Mouse (Mus musculus) NIH3T3 (cell line): ENCODE measurements around the gene Casp2.

Experiments
- DNase-seq: peaks from one replicate; pipeline ENCODE4 v3.0.0-alpha.2; 2012; ENCODE audit warnings: low read depth

The Casp2 gene

DNA sequence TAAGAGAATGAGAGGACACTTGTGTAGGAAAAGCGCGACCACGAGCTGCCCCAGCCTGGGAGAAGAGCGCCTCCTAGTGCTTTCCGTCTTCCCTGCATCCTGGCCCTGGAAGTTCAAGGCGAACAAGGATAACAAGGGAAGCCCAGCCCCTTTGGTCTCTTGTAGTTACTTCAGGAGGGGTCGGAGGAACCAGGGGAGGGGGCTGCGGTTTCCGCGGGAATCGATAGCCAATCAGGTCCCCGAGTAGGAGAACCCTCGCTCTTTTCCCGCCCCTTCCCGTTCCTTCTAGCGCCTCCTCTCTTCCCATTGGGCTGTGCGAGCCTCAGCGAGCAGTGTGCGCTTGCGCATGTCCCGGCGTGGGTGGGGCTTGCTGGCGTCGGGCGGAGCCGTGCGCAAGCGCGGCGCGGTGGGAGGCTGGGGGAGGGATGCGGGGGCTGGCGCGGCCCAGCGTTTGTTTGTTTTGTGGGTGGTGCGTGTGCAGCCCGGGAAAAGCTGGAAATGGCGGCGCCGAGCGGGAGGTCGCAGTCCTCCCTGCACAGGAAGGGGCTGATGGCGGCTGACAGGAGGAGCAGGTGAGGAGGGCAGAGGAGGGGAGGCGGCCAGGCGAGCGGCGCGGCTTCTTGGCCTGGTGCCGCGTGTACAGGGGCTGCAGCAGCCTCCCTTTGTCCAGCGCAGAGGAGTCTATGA is at the start of gene Casp2:
Gene Casp2 (plus strand): TSS at position 360 of the 687 bp plus-strand sequence.
- DNase-seq, result peak; percentile 100

DNA sequence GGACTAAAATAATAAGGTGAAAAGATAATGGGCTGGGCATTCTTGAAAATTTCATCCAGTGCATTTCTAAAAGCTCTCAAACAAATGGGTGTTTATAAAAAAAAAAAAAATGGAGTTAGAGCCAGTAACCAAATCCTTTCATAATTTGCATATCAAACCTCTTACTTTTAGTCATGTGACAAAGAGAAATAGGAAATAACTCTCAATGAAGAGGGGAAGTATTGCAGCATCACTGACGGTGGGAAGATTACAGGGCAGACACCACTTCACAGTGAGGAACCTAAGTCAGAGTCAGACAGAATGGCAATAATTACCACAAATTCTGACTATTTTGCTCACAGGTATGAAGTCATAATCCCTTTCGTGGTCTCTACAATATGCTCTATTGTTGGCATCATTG is 49.8 kb upstream of the Casp2 start, which contains the start of gene Tas2r144:
Gene Tas2r144 (plus strand): TSS at position 301 of the 400 bp plus-strand sequence.
- DNase-seq, result no peak

DNA sequence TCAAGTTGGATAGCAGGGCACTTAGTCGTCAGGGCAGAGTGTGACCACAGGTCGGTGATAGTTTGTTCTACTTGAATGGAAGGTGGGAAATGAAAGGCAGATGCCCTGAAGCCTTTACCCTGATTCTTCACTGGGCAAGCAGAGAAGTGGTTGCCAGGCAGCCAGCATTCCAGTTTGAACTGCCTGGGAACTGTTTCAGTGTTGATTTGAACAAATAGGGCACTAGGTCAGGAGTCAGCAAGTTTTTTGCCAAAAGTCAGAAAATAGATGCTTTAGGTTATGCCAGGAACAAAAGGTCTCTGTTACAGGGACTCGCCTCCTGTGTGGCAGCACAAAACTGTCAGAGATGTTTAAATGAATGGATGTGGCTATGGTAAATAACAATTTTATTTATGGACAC is 42.5 kb upstream of the Casp2 start:
- DNase-seq, result peak; percentile 21

DNA sequence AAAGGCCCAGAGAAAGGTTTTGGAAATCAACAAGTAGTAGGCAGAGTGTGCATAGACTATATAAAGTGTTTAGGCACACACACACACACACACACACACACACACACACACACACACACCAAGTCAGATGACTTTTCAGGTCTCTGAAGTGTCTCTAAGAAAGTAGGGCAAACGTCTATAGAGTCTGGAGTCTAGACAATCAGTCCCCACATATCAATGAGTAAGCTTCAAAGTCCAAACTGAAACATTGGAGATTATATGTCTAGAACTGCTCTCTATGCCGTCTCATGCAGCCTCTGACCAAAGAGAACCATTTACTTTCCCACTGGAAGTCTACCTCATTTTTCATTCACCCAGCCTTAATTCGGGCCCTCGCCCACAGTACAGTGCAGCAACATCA is 39.7 kb upstream of the Casp2 start:
- no peak for DNase-seq

DNA sequence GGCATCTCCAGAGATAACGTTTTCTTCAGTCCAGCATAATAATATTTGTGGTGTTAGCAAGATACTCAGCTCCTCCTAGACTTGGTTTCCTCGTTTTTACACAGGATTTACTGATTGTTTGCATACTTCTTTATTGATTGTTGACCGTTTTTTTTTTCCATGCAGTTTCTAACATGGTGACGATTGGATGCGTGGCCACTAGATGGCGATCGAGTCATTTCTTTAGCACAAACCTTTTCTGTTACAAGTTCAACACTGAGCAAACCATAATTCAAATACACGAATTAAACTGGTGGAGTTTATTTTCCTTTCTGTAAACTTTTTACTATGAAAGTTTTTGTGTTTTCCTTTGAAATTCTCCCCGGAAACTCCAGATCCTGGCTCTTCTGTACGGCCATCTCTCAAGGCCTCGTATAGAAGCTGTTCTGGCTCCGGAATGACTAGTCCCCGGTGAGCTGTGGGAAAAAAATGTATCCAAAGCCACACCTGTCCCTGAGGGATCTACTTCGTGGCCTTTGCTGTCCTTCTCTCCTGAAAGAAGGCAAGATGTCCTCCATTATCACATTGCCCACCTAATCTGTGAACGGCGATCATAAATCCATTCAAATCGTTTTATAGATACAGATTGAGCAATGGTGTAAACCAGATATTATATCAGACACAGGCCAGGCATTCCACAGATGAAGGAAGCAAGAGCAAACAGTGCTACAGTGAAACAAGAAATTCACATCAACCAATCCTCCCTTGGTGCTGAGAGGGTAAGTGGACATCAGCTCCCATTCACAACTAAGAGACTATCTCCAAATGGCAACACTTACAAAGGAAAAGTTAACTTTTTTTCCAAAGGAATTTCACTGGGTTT is 37.3 kb upstream of the Casp2 start:
- peak; percentile 92 for DNase-seq

DNA sequence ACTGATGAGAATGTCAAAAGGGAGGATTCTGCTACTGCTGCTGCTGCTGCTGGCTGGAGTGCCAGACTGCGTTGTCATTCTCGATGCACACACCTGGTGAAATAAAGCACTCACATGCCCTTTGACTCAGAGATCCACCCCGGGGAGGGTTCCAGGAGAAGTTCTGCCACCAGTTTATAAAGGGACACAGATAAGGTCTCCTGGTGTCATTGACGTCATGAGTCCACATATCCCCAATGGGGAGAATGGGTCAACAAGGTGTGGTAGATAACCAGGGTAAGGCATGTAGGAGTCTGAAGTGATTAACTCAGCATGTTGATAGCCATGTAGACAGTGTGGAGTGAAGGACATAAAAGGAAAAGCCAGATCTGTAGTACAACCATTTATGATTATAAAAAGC is 35.2 kb upstream of the Casp2 start:
- DNase-seq, result no peak

DNA sequence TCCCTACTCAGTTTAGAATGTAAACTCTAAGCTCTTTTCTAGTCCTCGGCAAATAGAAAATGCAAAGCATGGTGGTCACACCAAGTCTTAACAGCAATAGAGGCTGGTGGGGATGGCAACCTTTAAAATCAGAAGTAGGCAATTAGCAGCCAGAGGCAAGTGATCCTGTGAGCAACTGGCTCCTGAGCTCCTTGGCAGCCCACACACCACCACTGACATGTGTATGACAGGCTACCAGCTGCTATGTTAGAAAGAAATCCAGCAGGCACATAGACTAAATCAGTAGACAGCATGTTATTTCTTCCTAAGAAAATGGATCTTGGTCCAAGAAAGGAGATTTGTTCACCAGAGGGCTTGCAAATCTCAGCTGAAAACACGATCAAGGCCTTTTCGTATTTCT is 33.6 kb upstream of the Casp2 start:
- no peak for DNase-seq

DNA sequence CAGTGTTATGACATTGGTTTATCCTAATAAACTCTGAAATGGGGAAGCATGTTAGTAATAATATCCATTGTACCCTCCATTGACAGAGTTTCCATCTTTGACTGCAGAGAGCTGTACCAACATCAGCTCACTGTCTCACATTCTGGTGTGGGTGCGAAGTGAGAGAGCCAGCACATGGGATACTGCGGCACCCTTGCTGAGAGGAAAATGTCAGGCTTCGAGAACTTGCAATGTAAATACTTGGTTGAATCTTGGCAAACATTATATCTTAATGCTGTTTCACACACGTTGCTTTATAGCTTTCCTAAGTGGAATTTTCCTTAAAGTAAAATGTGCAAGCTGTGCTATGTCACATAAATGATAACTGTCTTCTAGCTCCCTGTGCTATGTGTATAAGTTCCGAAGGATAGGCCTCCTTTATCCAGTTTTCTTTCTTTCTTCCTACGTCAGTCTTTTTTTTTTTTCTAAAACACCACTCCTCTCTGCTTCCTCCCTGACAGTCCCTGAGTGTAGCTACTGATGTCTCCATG is 27.4 kb upstream of the Casp2 start:
- DNase-seq, result no peak

DNA sequence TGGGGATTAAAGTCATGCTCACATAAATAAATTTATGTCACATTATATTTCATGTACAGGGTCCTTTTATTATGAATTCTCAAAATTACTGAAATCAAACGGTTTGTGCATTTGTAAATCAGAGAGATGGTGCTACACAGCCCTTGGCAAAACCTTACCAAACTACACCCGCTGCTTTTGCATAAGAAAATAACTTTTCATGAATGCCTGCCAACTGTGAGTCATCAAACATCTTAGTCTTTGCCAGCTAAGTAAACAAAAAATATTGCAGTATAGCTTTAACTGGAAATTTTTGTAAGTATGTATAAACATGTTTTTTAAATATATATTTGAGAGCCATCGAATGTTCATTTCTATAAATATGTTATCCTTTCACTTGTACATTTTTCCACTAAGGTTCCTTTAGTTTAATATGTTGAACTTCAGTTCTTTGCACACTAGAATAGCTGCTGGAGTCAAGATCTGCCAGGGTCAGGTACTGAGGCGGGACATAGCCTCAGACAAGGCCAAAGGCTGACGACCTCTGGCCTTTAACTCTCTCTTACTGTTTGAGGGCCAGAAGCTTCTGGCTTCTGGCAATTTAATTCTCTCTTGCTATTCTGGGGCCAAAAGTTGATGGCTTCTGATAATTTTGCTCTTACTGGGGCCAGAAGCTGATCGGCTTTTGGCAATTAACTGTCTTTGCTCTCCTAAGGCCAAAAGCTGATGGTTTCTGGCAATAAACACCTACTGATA is 23.3 kb upstream of the Casp2 start:
- DNase-seq, result peak; percentile 95

DNA sequence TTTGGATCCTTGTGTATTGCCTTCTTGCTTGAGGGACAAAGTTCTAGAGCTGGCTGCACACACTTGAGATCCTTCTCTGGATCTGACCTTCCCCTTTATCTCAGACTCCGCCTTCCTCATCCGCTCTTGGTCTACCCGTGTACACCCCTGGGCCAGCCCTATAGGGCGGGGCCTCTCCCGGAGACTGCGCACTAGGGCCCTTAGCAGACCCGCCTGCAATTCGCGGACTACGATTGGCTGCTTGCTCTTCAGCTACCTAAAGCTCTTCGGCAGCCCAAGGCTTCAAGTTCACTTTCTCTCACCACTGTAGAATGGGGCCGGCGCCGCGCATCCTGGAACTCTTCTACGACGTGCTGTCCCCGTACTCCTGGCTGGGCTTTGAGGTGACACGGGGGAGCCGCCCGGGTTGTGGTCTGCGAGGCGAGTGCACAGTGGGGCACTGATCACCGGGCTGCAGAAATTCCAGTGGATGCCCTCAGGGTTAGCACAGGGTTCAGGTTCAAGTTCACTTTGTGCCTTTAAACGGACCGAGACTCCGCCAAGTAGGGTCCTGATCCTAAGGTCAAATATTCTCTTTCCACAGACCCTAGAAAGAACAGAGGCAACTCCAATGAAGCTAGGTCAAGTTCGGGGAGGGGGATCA is 19.0 kb upstream of the Casp2 start, which contains the start of gene Gstk1:
Gene Gstk1 (plus strand): TSS at position 225 of the 643 bp plus-strand sequence.
- no peak for DNase-seq

DNA sequence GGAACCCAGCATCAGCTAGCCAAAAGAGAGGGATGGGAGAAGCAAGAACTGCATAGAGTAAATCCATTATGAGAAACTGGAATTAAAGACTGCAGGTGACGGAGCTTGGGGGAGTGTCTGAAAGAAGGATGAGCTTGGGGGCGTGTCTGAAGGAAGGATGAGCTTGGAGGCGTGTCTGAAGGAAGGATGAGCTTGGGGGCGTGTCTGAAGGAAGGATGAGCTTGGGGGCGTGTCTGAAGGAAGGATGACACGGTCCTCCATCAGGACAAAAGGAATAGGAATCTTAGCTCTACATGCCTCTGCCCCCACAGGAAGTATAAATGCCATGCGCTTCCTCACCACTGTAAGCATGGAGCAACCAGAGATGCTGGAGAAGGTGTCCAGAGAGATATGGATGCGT is 17.6 kb upstream of the Casp2 start:
- DNase-seq, result no peak

DNA sequence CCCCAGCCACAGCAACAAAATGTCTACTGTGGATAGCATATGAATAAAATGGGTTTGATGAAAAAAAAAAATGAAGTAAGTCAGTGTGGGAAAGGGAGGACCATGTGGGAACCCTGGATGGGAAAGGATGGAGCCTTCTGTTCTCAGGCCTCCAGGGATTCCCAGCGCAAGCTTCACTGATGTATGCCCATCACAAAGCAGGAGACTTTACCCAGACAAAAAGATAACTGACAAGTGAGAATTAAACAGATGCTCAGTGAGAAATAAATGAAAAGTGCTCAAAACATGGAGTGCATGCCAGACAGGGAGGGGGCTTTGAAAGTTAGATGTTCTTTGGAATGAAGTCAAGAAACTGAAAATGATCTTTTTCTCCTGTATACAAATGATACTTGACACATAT is 16.8 kb upstream of the Casp2 start:
- DNase-seq, result no peak

DNA sequence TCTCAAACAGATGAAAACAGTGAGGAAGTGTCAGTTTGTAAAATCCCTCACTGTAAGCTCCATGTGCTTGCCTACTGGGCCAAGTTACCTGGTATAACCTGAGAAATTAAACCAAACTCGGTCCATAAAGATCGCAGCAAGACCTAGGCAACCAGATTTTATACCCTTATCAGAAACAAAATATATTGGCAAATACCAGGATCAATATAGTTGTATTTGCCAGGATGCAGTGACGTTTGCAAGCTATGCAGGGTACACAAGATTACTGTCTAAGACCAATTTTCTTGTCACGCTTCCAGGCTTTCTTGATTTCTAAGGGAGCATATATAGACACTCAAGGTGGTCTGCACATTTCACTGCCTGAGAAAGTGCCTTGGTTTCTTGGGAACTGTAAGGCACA is 13.0 kb upstream of the Casp2 start:
- no peak for DNase-seq

DNA sequence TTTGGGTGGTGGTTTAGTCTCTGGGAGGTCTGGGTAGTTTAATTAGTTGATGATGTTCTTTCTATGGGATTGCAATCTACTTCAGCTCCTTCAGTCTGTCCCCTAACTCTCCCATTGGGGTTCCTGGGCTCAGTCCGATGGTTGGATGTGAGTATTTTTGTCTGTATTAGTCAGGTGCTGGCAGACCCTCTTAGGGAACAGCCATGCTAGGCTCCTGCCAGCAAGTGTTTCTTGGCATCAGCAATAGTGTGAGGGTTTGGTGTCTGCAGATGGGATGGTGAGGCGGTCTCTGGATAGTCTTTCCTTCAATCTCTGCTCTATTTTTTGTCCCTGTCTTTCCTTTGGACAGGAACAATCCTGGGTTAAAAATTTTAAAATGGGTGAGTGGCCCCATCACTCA is 11.7 kb upstream of the Casp2 start:
- DNase-seq, result no peak

DNA sequence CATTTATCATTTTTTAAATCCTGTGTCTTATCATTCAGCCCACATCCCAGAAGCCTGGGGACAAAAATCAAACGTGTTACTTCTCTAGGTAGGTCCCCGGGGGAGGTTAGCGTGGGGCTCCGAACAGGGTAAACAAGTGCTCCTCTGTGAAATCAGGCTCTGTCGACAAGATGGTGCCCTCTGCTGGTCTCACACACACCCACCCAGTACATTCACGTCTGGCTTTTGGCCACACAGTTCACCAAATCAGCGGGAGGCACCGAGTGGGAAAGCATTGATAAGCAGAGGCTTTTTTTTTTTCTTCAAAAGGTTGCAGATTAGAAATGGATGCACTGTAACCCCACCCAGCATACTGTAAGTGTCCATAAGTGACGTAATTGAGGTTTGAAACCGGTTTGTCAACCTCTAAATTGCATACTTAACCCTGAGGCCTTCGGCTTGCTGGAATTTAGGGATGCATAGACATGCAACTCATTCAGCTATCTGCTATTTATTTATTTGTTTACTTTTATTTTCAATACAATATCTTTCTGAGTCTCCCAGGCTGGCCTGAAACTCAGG is 7.4 kb upstream of the Casp2 start:
- DNase-seq, result peak; percentile 73

DNA sequence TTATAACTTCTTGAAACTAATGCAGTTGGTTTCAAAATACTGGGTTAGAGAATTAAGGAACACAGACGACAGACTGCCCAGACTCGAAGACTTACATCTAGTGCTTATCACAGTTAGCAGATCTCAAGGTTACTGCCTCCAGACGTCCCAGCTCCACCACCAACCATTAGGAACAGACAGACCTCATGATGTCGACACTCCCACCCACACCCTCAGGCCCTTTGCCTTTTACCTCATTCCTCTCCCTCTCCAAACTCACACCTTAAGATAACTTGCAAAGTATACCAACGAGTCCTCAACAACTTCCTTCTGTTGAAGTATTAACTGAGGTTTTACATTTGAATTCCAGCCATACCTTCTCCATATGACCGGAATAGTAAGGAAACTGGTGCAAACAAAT is 4.4 kb upstream of the Casp2 start:
- no peak for DNase-seq

DNA sequence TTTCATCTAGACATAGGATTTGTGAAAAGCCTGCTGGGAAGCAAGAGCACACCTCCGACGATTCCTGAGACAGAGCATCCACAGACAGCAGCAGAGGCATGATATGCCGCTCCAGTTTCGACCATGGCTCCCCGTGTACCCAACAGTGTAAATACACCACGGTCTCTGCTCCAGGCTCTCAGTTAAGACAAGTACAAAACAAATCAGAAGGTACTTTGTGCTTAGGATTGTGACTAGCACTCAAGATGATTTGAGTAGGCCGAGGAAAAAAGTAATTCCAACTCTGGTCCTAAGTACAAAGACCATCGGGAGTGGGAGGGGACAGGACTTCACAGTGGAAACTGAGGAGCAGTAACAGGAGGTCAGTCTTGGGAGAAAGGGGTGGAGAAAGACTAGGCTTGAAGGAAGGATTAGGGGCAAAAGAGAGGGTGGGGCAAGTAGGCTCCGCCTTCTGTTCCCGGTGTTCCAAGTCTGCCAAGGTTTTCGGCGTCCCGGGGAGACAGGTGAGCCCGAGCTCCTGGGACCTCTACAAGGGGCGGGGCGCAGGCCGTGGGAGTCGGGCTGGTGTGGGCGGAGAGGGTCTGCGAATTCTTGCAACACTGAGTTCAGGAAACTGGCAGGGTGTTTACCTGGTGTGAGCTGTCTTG is 3.1 kb upstream of the Casp2 start, which contains the start of gene Tmem139:
Gene Tmem139 (plus strand): TSS at position 447 of the 647 bp plus-strand sequence.
- no peak for DNase-seq

DNA sequence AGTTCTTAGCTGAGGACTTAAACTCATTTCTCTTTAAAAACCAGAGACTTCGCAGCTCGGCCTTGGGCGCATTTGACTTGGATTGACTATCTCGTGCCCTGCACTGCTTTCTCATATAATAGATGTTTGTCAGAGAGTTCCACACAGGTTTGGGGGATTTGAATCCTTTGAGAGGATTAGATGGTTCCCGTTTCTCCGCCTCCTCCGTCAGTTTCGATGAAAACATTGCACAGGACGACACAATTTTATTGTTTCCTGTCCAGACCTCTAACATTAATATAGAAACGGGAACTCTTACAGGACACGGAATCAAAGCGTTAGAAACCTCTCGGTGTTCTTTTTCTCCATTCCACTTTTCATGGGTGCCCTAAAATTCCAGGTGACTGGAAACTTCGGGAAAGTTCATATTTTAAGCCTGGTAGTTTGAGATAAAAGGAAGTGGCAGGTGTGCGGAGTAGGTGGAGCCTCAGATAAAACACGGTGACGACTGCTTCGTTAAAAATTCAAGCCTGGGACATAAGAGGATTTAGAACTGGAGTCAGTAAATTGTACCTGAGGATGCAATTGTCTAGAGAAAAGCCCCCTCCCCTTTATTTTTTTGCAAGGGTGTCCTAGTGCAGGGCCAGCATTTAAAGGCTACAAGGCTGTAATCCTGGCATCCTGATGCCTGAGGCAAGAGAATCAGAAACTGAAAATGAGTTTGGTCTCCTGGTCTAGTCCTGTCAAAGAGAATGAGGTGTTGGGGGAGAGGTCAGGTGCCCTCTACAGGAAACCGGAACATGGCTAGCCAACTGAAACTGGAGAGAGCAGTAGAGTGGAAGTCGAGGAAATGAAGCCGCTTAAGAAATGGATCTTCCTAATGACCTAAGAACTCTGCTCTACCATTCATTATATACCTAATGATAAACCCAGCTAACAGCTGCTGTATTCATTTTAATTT is 876 bp downstream of the Casp2 start:
- peak; percentile 11 for DNase-seq

DNA sequence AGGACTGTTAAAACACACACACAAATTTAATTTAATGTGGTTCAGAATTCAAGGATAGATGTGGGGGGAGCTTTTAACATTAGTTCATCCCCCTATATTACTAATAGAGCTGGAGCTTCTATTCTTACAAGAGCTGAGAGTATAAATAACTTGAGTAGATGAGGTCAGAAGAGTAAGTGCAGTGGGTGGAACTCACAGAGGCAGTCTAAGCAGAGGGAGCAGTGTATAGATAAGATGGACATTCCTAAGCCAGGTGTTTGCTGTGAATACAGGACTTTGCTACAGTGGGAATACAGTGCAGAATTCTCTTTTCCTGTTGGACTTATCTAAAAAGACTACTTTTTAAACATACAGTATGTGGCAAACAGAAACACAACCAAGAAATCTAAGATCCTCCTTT is 6.0 kb downstream of the Casp2 start:
- no peak for DNase-seq

DNA sequence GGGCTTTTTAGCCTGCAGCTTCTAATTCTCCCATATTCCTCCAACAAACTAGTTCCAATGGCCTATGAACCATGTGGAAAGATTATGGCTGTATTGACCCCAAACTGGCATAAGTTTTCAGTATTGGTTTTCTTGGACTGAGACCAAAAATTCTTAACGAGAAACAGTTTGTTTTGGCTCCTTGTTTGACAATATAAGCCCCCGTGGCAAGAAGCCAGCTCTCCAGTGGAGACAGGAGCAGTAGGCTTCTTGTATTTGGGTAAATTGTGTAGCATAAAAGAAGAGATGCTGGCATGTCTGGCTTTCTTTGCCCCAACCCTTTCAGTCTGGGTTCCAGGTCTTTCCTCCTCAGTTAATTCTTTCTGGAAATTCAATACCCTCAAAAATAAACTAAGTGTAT is 11.4 kb downstream of the Casp2 start:
- peak; percentile 49 for DNase-seq
